Mouse (Mus musculus) kidney, embryonic 14.5 days (tissue): ENCODE data around the gene Adgrl2. TPM values are rescaled to one million over a fixed set of nuclear protein-coding genes. Genes with fewer than 3 reads are reported as not detected.

Experiments
- ATAC-seq: fragments of 200-750 bp; cut with Nextera tagmentation; 2 replicates; pipeline ENCODE4 v1.8.0; 2017; ENCODE audit warnings: moderate number of reproducible peaks, mild to moderate bottlenecking, moderate TSS enrichment, moderate library complexity; ENCODE audit not compliant: low FRiP score, low TSS enrichment
- H3K27ac ChIP-seq: fragments of 300-500 bp; sonication (generic); 2 replicates; pipeline ENCODE4 v1.5.1; 2014; ENCODE audit warnings: low read depth, mild to moderate bottlenecking, low read length, moderate library complexity, mixed read lengths
- H3K27me3 ChIP-seq: fragments of 300-500 bp; sonication (generic); 2 replicates; pipeline ENCODE4 v1.6.1; 2014; ENCODE audit warnings: mild to moderate bottlenecking, low read length; ENCODE audit not compliant: control insufficient read depth, insufficient read depth
- H3K36me3 ChIP-seq: fragments of 300-500 bp; sonication (generic); 2 replicates; pipeline ENCODE4 v1.6.1; 2014; ENCODE audit warnings: low read length, mixed read lengths; ENCODE audit not compliant: control insufficient read depth, insufficient read depth
- H3K4me1 ChIP-seq: fragments of 300-500 bp; sonication (generic); 2 replicates; pipeline ENCODE4 v1.6.1; 2014; ENCODE audit warnings: low read length, mixed read lengths; ENCODE audit not compliant: control insufficient read depth, insufficient read depth
- H3K4me2 ChIP-seq: fragments of 300-500 bp; sonication (generic); replicated peaks from 2 replicates; pipeline ENCODE4 v1.6.1; 2014; ENCODE audit warnings: low read depth, mild to moderate bottlenecking, low read length
- H3K4me3 ChIP-seq: fragments of 300-500 bp; sonication (generic); 2 replicates; pipeline ENCODE4 v1.5.1; 2014; ENCODE audit warnings: mild to moderate bottlenecking, low read length
- H3K9ac ChIP-seq: fragments of 300-500 bp; sonication (generic); 2 replicates; pipeline ENCODE4 v1.6.1; 2014; ENCODE audit warnings: low read depth, mild to moderate bottlenecking, low read length, moderate library complexity
- H3K9me3 ChIP-seq: fragments of 300-500 bp; sonication (generic); 2 replicates; pipeline ENCODE4 v1.6.1; 2016; ENCODE audit warnings: low read length; ENCODE audit not compliant: control insufficient read depth
- WGBS: fragments of 180-500 bp; shearing (Covaris S2); extraction: QIAGEN DNeasy Blood & Tissue Kit; methylation state at CpG from one replicate; pipeline ENCODE4 v1.1.7; 2014; 5-methylcytosine and 5-hydroxymethylcytosine counted together
- polyA plus RNA-seq: library from polyadenylated mRNA; unstranded; fragments of >200 nt; fragmentation: Nextera tagmentation; extraction: Ambion mirVana; gene quantifications from 2 replicates; pipeline ENCODE4 v1.2.1, GENCODE M21; 2014

Adgrl2 gene
- polyA plus RNA-seq, result 85.3 and 105 TPM in 2 replicates

DNA sequence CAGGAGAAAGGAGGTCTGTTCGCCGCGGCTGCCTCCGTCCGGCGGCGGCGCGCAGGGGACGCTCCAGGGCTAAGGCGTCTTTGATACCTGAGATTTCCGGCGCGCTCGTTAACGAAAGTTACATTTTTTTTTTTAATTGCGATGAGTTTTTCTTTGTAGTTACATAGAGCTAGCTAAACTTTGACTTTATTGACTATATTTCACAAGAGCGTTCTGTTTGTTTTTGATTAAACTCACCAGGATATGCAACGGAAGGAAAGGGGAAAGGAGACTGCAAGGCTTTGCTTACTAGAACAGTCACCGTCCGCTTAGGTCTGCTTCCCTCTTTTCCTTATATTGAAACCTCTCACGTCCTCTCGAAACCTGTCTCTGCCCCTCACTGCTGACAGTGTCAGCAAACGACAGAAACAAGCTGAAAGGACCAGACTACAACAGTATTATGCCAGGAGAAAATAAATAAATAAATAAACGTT lies at the start of gene Adgrl2:
Gene Adgrl2, minus strand, starts transcription at position 25 of the 473 bp plus-strand sequence.
- no peaks in the 10 kb centered on the region for H3K27me3 ChIP-seq
- no peaks in the 10 kb centered on the region for H3K9me3 ChIP-seq
- H3K4me2 ChIP-seq, result peak within 1 kb of the TSS; percentile 76
- peaks cover 5% of the 10 kb centered on the region; the same call in 1 of the 2 replicates for H3K4me1 ChIP-seq
- no peak for ATAC-seq
- peak within 1 kb of the TSS; percentile 99 for H3K27ac ChIP-seq
- H3K9ac ChIP-seq, result peak within 1 kb of the TSS; percentile 97
- under 1% methylated on average over 25 of the region's 25 CpGs for WGBS
- peak within 1 kb of the TSS; percentile 84 for H3K4me3 ChIP-seq
- no peaks in the 10 kb centered on the region for H3K36me3 ChIP-seq

DNA sequence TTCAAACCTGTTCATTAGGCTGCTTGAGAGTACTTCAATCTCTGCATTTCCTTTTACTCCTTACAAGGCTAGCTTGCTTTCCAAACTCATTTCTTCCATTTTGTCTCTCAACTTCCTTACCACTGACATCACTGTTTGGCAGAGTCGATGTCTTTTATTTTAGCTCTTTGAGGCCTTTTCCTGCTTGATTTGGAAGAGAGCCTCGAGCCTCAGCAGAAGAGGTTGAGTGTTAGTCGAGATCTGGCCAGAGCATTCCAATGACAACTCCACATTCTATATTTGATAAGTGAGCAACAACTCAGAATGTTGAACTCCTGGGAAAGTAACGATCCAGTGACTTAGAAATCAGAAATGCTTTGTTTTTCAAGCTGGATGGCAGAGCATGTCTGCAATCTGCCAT lies 48.4 kb upstream of the Adgrl2 start:
- no peaks in the 10 kb centered on the region for H3K27me3 ChIP-seq
- H3K36me3 ChIP-seq, result no peaks in the 10 kb centered on the region
- no peak for ATAC-seq
- no peak overlapping the region for H3K27ac ChIP-seq
- 67% methylated on average over 4 of the region's 4 CpGs for WGBS
- H3K4me2 ChIP-seq, result no peak overlapping the region
- no peaks in the 10 kb centered on the region for H3K4me1 ChIP-seq
- H3K4me3 ChIP-seq, result no peak overlapping the region
- H3K9ac ChIP-seq, result no peak overlapping the region
- no peaks in the 10 kb centered on the region for H3K9me3 ChIP-seq

DNA sequence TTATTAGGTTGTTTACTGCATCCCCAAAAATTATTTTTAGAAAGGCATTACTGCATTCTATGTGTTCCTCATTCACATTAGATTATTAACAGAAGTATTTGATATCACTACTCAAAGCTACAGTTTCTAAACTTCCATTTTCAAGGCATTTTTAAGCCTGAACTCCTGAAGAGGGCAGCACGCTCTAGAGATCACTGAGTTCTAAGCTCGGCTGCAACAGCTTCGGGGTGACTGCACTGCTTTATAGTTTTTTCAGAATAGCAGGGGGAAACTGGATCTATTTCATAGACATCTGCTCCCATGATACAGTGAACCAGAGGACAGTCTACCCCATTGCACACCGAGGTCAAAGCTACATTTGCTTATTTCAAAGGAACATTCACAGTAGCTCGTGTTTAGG lies 29.6 kb upstream of the Adgrl2 start:
- ATAC-seq, result no peak
- H3K36me3 ChIP-seq, result no peaks in the 10 kb centered on the region
- 61% methylated on average over 5 of the region's 5 CpGs for WGBS

DNA sequence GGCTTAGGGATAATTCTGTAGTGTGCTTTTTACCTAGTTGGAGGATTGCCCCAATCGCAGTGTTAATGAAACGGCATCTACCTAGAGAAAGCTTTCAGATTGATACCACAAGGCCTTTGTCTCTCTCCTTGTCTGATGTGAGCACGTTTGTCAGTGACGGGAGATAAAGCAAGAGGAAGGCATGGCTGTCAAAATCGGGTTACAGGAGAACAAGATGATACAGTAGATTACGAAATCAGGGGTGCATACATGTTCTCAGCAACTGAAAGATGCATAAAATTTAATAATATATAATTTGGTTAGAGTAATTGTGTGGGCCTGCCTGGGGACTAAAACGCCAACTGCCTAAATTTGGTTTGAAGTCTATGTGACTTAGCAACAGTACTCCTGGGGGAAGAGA lies 19.0 kb upstream of the Adgrl2 start:
- H3K4me2 ChIP-seq, result no peak overlapping the region
- no peaks in the 10 kb centered on the region for H3K9me3 ChIP-seq
- ATAC-seq, result no peak
- H3K27me3 ChIP-seq, result no peaks in the 10 kb centered on the region
- no peaks in the 10 kb centered on the region for H3K4me1 ChIP-seq
- H3K4me3 ChIP-seq, result no peak overlapping the region
- WGBS, result 84% methylated on average over 7 of the region's 7 CpGs
- H3K27ac ChIP-seq, result no peak overlapping the region
- no peak overlapping the region for H3K9ac ChIP-seq
- no peaks in the 10 kb centered on the region for H3K36me3 ChIP-seq

More for the DNA sequence above, 29.6 kb upstream of the Adgrl2 start:
- Histone ChIP-seq H3K9me3 (no peaks in the 10 kb centered on the region), H3K4me1 (no peaks in the 10 kb centered on the region), H3K27me3 (no peaks in the 10 kb centered on the region), H3K4me2 (no peak overlapping the region), H3K4me3 (no peak overlapping the region), H3K9ac (no peak overlapping the region), H3K27ac (no peak overlapping the region)

DNA sequence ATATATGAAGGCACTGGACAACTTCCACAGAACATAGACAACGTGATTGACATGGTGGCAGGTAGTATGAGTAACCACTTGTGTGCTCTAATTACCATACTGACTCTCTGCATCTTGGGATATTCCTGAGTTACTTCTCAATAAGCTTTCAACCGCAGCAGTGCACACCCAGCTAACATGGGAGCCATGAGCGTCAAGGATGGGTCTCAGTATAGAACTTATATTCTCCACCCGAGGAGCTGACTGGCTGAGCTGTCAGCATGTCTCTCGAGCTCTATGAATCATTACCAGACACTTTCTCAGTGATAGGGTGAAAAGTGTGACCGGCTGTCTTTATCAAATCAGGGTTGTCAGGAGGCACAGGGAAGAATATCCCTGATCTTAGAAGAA lies 18.3 kb upstream of the Adgrl2 start:
- H3K4me3 ChIP-seq, result no peak overlapping the region
- H3K4me2 ChIP-seq, result no peak overlapping the region
- H3K9ac ChIP-seq, result no peak overlapping the region
- 70% methylated on average over 6 of the region's 6 CpGs for WGBS
- no peak for ATAC-seq
- H3K4me1 ChIP-seq, result no peaks in the 10 kb centered on the region
- H3K27me3 ChIP-seq, result no peaks in the 10 kb centered on the region
- no peaks in the 10 kb centered on the region for H3K9me3 ChIP-seq
- no peak overlapping the region for H3K27ac ChIP-seq
- no peaks in the 10 kb centered on the region for H3K36me3 ChIP-seq

DNA sequence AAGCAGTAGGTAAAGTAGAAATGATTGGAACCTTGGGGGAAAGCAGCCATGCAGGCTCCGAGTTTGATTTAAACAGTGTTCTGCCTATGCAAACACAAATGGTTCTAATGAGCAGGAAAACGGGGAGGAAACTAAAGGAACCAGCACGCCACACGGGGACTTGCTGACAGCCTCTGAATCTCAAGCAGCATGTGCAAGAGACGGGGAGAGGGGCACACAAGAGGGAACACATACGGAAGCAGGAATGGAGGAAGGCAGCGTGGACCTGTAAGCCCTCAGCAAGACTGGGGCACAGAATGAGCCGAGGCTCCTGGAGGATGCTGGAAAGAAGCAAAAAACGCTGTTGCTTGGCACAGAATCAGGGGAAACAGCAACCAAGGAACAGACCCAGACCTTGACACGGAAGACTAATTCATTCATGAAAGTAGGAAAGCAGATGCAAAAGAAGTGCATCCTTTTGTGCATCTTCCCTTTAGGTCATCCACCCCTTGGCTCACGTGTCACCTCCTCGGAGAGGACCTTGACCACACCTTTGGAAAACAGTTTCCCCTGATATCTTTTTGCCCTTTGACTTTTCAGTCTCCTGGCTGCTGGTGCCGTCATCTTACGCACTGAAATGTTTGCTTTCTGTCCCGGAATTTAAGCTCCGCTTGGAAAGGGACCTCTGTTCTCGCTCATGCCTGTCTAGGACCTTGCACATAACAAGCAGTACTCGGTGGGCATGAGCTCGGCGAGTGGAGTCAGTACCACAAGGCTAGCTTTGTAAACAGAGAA lies 17.7 kb upstream of the Adgrl2 start:
- Histone ChIP-seq H3K4me2 (no peak overlapping the region; the same call in 1 of the 2 replicates), H3K4me1 (no peaks in the 10 kb centered on the region), H3K27ac (no peak overlapping the region), H3K27me3 (no peaks in the 10 kb centered on the region), H3K4me3 (no peak overlapping the region), H3K9ac (no peak overlapping the region), H3K36me3 (no peaks in the 10 kb centered on the region), H3K9me3 (no peaks in the 10 kb centered on the region)
- ATAC-seq, result no peak
- WGBS, result 62% methylated on average over 20 of the region's 20 CpGs

DNA sequence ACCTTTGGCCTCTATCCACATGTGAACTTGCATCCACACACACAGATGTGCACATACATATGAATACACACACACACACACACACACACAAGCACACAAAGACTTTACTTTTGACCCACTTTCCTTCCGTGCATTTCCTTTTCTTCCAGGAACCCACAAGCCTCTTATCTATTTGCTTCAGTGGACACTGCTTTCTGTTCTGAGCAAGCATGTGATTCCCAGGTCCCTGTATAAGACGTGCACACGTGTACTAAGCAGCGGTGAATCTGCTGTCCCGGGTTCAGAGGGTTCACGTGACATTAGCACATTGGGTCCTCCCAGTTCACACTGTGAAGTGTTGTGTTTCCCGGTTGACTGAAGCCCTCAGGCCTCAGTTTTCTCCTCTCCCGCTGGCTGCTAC lies 11.0 kb upstream of the Adgrl2 start:
- Histone ChIP-seq H3K9ac (no peak overlapping the region), H3K9me3 (no peaks in the 10 kb centered on the region), H3K27me3 (no peaks in the 10 kb centered on the region), H3K27ac (no peak overlapping the region), H3K4me2 (no peak overlapping the region), H3K4me3 (no peak overlapping the region), H3K4me1 (no peaks in the 10 kb centered on the region), H3K36me3 (no peaks in the 10 kb centered on the region)
- no peak for ATAC-seq
- WGBS, result 37% methylated on average over 8 of the region's 8 CpGs

DNA sequence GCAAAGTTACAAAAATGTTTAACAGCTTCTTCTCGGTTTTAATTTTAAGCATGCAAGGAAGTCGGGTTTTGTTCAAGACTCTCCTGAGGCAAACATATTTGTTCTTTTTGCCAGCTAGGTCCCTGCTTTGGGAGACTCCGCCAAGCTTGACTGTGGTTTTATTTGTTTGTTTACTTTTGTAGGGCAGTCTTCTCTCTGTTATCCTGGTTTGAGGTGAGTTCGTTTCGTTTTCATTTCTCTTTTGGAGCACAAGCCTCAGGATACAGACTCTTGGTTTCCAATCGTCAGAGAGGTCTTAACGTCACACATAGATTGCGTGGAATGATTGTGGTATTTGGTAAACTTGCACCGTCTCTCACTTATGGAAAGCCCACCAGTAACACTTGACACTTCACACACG lies 8.3 kb upstream of the Adgrl2 start:
- Histone ChIP-seq H3K27ac (no peak overlapping the region), H3K9ac (no peak overlapping the region), H3K36me3 (no peaks in the 10 kb centered on the region), H3K4me3 (no peak overlapping the region), H3K4me2 (no peak overlapping the region), H3K4me1 (no peaks in the 10 kb centered on the region), H3K9me3 (no peaks in the 10 kb centered on the region), H3K27me3 (no peaks in the 10 kb centered on the region)
- ATAC-seq, result no peak
- 59% methylated on average over 10 of the region's 10 CpGs for WGBS

DNA sequence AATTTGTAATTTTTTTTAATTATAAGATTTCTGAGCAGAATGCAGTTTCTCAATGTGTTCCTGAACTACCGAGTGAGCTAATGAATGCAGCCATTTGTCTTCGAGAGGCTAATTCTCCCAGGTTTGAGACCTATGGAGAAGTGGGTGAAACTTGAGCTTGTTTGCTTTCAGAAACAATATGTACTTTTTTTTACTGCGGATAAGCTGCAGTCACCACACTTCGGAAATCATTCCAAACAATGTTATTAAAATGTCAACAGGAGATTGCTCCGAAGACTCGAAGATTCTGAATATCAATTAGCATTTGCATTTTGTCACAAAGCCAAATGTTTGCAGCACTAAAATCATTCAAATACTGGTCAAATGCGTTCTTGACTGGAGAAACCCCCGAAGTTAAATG lies 701 bp upstream of the Adgrl2 start:
- H3K4me3 ChIP-seq, result peak overlapping the region; percentile 84
- no peaks in the 10 kb centered on the region for H3K27me3 ChIP-seq
- 3% methylated on average over 8 of the region's 8 CpGs for WGBS
- H3K4me1 ChIP-seq, result peaks cover 4% of the 10 kb centered on the region; the same call in 1 of the 2 replicates
- H3K36me3 ChIP-seq, result no peaks in the 10 kb centered on the region
- no peak for ATAC-seq
- peak overlapping the region; percentile 97; the same call in 1 of the 2 replicates for H3K9ac ChIP-seq
- peak overlapping the region; percentile 76 for H3K4me2 ChIP-seq
- peak overlapping the region; percentile 99; the same call in 1 of the 2 replicates for H3K27ac ChIP-seq
- no peaks in the 10 kb centered on the region for H3K9me3 ChIP-seq
